Mouse (Mus musculus) kidney, postnatal 10 days (tissue): ENCODE results near the gene Epn3.

Experiments used
- DNase-seq: peaks from one replicate; pipeline ENCODE4 v3.0.0; 2021; ENCODE audit warnings: mixed read lengths

The Epn3 gene

DNA sequence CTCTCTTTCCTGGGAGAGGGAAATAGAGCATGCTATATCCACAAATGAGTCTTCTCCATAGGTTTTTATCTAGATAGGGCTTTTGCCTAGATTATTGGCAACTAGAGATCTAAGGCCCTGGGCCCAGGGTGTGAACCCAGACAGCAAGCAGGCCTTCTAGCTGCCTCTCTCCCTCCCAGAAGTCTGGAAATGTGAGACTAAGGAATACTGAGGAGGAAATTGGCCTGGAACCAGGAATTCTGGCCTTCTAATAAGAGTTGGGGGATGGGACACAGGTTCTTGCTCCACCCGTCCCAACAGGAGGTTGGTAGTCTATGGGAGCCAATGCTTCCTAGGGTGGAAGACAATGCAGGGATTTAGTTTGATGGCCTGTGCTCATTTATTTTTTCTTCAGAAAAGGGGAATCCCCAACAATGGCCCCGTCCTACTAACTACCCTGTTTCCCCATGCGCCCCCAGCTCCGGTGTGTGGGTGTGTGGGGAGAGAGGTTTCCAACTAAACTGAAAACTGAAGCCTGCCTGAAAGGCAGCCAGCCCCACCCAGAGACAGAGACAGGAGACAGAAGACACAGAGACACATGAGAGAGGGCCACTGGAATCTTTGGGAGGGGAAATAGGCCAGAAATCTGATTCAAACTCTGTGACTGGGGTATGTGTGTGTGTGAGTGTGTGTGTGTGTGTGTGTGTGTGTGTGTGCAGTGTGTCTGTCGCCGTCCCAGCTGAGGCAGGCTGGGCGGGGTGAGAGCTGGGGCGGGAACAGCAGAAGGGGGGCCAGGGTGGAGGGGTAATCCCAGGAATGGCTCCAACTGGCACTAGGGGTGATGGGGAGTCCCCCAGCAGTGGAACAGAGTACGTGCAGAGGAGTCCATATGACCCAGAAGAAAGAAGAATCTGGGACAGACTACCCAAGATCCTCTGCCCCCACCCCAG is 30.4 kb downstream of the Epn3 start:
- peak; percentile 47 for DNase-seq

DNA sequence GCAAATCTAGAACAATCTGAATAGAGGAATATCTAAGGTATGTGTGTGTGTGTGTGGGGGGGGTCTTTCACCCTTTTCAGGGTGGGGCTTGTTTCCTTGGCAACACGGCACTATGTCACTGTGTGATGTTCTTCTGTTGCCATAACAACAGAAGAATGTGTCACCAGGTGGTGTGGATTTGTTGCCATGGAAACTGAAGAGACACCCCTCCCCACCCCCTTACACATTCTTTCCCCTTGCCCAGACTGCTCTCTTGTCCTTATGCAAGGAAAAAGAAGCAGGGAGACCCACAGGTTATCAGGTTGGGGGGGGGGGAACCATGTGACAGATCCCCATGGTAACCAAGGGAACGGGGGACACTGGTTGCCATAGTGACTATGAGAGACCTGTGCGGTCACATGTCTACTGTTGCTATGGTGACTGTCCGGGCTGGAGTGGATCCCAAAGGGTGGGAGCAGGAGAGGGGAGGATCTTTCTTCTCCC is 31.2 kb downstream of the Epn3 start:
- DNase-seq: no peak

- DNase-seq: no peak
Measured at GRCm38 (mm10) chr11:94466333-94466855, 33.4 kb downstream of the Epn3 start.

GRCm38 (mm10) chr11:94464170-94464569 is 35.6 kb downstream of the Epn3 start:
- DNase-seq: no peak

GRCm38 (mm10) chr11:94461856-94462255 is 37.9 kb downstream of the Epn3 start:
- DNase-seq: peak; percentile 53

DNA sequence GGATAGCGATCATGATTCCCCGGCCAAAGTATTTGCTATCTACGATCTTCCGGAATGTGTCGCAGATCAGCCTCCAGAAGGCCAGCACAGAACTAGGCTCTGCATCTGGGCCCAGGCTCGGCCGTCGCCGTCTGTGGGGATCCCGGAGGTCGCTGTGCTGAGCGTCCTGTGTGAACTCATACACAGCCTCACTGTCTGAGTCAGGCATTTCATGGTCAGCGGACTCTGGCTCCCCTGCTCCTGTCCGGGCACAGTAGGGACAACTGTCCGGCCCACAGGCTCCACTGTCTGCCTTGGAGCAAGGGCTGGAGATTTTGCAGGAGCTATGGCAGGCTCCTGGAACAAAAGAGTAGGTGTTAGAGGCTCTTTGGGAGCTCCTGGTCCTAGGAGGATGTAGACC is 42.8 kb downstream of the Epn3 start:
- DNase-seq: no peak

DNA sequence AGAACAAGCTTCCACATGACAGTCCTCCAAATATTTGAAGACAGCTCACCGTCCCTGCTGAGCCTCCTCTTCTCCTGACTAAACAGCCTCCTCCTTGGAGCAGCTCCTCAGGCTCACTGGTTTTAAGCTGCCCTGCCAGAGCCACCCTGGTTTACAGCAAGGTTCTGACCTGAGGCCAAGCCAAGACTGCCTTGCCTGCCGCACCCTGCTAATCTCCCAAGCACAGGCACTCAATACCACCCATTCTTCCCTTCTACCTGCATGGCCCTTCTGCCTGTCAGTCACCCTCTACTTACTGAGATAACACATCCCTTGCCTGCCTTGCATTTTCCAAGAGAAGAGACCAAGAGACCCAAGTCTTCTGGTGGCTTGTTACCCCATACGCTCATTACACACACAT is 43.4 kb downstream of the Epn3 start:
- DNase-seq: no peak

DNA sequence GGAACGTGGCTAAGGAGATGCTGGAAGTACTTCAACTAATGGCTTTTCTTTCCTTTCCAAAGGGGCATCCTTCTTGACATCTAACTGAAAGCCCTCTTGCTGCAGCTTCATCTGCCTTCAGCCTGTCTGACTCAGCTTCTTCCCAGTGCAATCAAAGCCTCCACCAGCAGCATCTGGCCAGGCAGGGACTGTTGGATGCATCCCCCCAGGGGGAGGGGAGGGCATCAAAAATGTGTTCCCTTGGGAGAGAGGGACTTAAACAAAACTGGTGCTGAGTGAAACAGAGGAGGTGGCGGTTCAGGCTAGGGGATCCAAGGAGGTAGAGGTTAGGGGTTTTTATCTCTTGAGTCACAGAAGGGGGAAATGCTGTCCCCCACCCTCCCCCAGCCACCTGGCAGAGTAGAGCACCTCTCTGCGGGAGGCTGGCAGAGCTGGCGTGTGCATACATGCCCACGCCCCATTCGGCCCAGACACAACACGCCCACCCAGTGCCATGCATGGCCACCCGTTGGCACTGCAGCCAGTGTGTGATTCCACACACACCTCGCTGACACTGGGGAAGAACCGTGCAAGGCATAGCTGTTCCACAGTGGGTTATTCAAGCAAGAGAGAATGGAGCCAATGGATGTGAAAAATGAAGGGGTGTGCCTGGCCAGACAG is 44.5 kb downstream of the Epn3 start:
- DNase-seq: no peak

- no peak for DNase-seq
Measured at GRCm38 (mm10) chr11:94454756-94455155, 45.0 kb downstream of the Epn3 start.

DNA sequence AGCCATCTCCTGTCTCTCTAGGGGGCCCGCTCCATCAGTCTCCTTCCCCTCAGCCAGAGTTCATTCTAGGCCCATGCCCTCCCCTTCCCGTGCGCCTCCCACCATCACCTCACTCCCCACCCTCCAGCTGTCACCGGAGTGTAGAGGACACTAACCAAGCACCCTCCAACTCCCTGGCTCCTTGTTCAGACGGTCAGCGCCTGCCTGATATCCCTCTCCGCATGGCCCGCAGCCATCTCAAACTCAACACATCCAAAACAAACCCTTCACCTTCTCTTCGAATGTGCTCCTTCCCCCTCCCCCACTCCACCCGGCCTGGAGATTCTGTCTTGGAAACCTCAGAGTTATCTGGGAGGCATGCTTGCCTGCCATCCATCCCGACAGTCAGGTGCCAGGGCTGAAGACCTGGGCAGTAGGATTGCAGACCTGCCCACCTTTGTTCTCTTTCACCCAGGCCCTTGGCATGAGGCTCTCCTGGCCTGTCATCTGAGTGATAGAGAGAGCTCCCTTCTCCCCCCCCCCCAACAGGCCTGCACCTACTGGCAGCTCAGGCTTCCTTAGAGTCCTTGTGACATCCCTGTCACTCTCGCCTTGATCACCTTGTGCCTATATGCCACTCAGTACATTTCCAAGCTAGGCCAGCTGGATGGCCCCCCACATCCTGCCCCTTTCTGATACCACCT is 48.5 kb downstream of the Epn3 start:
- no peak for DNase-seq

GRCm38 (mm10) chr11:94449886-94450285 is 49.9 kb downstream of the Epn3 start:
- no peak for DNase-seq

DNA sequence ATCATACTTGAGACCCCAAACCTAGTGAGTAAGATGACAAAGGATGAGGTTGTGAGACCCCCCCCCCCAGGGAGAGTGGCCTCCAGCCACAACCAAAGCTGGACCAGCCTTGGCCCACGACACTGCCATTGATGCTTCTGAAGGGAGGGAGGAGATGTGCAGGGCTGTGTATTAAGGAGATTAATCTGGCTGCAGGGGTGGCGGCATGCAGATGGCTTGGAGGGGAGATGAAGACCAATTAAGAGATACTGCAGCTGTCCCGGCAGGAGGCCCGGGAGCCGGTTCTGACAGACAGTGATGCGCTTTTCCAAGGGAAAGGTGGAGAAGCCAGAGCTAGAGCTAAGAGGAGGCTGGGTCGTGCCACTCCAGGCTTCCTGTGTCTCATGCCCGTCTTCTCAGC is 50.5 kb downstream of the Epn3 start:
- no peak for DNase-seq

- no peak for DNase-seq
Measured at GRCm38 (mm10) chr11:94447017-94447416, 52.8 kb downstream of the Epn3 start.

DNA sequence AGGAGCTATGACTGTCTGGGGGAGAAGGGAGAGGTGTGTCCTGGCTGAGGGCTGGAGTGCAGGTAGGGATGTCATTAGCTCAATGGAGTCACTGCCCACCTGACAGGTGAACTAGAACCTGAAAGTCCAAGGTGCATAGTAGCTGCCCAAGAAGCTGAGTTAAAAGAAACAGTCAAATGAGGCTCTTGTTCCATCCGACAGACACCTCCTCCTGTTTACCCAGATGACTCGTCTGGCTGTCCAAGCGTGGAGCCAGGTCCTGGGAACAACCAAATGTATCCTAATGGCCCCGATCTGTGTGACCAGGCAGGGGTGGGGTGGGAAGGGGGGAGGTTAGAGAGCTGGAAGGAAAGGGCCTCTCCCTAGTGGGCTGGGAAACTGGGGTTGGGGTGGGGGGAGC is 54.5 kb downstream of the Epn3 start:
- DNase-seq: peak; percentile 47

DNA sequence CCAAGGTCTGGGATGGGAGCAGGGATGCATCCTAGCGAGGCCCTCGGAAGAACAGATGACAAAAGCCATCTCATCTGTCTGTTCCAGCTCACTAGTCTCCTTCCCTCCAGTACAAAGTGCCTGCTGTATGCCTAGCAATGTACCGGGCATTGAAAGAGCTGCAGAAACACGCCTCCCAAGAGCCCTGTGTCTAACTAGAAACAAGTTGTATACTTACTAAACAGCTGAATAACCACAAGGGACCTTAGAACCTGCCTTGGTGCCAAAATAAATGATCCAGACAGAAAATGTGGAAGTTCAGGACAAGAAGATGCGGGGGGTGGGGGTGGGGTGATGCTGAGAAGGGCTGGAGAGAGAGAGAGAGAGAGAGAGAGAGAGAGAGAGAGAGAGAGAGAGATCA is 54.9 kb downstream of the Epn3 start:
- peak; percentile 38 for DNase-seq

DNA sequence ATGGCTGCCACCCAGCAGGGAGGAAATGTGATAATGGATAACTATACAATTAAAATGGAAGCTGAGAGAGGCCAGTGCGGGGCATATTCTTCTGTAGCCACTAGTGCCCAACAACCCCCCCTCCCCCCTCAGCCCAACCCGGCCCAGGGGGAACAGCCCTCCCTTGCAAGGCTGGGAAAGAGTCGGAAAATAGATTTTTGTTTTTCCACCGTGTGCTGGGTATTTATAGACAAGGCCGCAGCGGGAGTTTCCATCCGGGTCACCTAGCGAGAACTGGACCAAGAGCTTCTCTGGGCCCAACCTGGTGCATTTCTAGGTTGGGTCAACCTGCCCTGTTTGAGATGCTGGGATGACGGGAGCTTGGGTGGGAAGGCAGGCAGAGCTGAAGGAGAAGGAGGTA is 58.0 kb downstream of the Epn3 start:
- DNase-seq: no peak

- DNase-seq: no peak
Measured at GRCm38 (mm10) chr11:94441122-94441521, 58.7 kb downstream of the Epn3 start.

GRCm38 (mm10) chr11:94440421-94440820 is 59.4 kb downstream of the Epn3 start:
- DNase-seq: no peak
